ENCODE assay signal across 8 mouse cellular contexts in genomic region chr7:116030597-116031387, GRCm38 (mm10). TPM values are rescaled to one million over a fixed set of nuclear protein-coding genes. Genes with fewer than 3 reads are reported as not detected.
A peak's percentile ranks its signal among the peaks of the same experiment; 100 is the strongest.
DNase-seq lines count a peak whose midpoint lies in the region; ATAC-seq and TF ChIP-seq lines count a peak whose summit lies in the region.

No protein-coding gene starts in this region.

- peak; percentile 44 to 53 for DNase-seq in right cerebral cortex, postnatal 10 days (ENCODE audit: low spot score in 2 of 2)
- no peak for DNase-seq in right cerebral cortex, adult 18-20 months
- peak; percentile 81 to 82 for DNase-seq in heart, adult 9 months (ENCODE audit: low spot score in 2 of 2)
- DNase-seq in kidney, adult 2 months = peak; percentile 19
- DNase-seq in lung, postnatal 10 days = peak; percentile 40
- DNase-seq in testis, postnatal 10 days (ENCODE audit: low spot score) = peak; percentile 69

- ATAC-seq in embryonic facial prominence, embryonic 12.5 days (ENCODE audit: insufficient number of reproducible peaks, insufficient read depth, low FRiP score, low TSS enrichment) = 0 out of 2 replicates have a peak, but pooled peaks have one; percentile 1
- no peak for ATAC-seq in megakaryocyte-erythroid progenitor cell, adult 5-6 weeks (replicated peaks; ENCODE audit: low FRiP score, low TSS enrichment, poor library complexity, severe bottlenecking)

- peak overlapping the region; percentile 59 for H3K4me3 ChIP-seq in embryonic facial prominence, embryonic 12.5 days
- H3K4me3 ChIP-seq in kidney, adult 2 months (ENCODE audit: insufficient read depth, low read depth, low read length) = peak overlapping the region; percentile 65

- peaks cover 21% of the 10 kb centered on the region for H3K27me3 ChIP-seq in embryonic facial prominence, embryonic 12.5 days
- no peaks in the 10 kb centered on the region; the same call in 1 of the 2 replicates for H3K27me3 ChIP-seq in kidney, adult 2 months (replicated peaks; ENCODE audit: control insufficient read depth, insufficient read depth, low read length)

- H3K9ac ChIP-seq in embryonic facial prominence, embryonic 12.5 days = peak overlapping the region; percentile 90

- no peaks in the 10 kb centered on the region for H3K36me3 ChIP-seq in embryonic facial prominence, embryonic 12.5 days
- H3K36me3 ChIP-seq in kidney, adult 2 months (ENCODE audit: control insufficient read depth, insufficient read depth, low read length) = no peaks in the 10 kb centered on the region

- peak overlapping the region; percentile 84 for H3K27ac ChIP-seq in embryonic facial prominence, embryonic 12.5 days
- no peak overlapping the region for H3K27ac ChIP-seq in kidney, adult 2 months (ENCODE audit: insufficient read depth, low read depth, low read length)

- no peak for TF ChIP-seq CTCF in kidney, adult 2 months (conservative IDR thresholded peaks at IDR 0.05; ENCODE audit: insufficient read depth, insufficient read length, low read depth, low read length)

- peaks cover 16% of the 10 kb centered on the region for H3K4me1 ChIP-seq in embryonic facial prominence, embryonic 12.5 days
- H3K4me1 ChIP-seq in kidney, adult 2 months (ENCODE audit: control insufficient read depth, insufficient read depth, low read length) = no peaks in the 10 kb centered on the region

- H3K4me2 ChIP-seq in embryonic facial prominence, embryonic 12.5 days (replicated peaks) = peak overlapping the region; percentile 97

- H3K9me3 ChIP-seq in embryonic facial prominence, embryonic 12.5 days = no peaks in the 10 kb centered on the region

- TF ChIP-seq POLR2A in kidney, adult 2 months (IDR thresholded peaks at IDR 0.05; ENCODE audit: low read depth, low read length) = no peak

- WGBS in embryonic facial prominence, embryonic 12.5 days = 8% methylated on average over 26 of the region's 26 CpGs
- WGBS in kidney, adult 2 months = 55% methylated on average over 26 of the region's 26 CpGs

RNA-seq across cellular contexts. Expression of gene Sox6, which starts 7.8 kb away (rescaled TPM):
- polyA plus RNA-seq in embryonic facial prominence, embryonic 12.5 days (2016; fragmentation: Nextera tagmentation; extraction: Ambion mirVana) = 53.7 and 59.7 TPM in 2 replicates
- 33.0 and 37.1 TPM in 2 replicates for polyA plus RNA-seq in kidney, adult 2 months (2012; rRNA removed)
- total RNA-seq in megakaryocyte-erythroid progenitor cell, adult 5-6 weeks (2014; fragmentation: Nextera tagmentation) = 12.9 and 18.2 TPM in 2 replicates
- 5.8 and 10.2 TPM in 2 replicates for total RNA-seq in megakaryocyte-erythroid progenitor cell, adult 5-6 weeks (2017)

RNA-seq across cellular contexts. Expression of gene 1110004F10Rik, which starts 8.4 kb away (rescaled TPM):
- polyA plus RNA-seq in embryonic facial prominence, embryonic 12.5 days (2016; fragmentation: Nextera tagmentation; extraction: Ambion mirVana) = 295 and 301 TPM in 2 replicates
- polyA plus RNA-seq in kidney, adult 2 months (2012; rRNA removed) = 43.8 and 53.3 TPM in 2 replicates
- total RNA-seq in megakaryocyte-erythroid progenitor cell, adult 5-6 weeks (2014; fragmentation: Nextera tagmentation) = 135 and 136 TPM in 2 replicates
- total RNA-seq in megakaryocyte-erythroid progenitor cell, adult 5-6 weeks (2017) = 293 and 398 TPM in 2 replicates

RNA-seq across cellular contexts. Expression of gene Gm4353, which starts 53.6 kb away (rescaled TPM):
- polyA plus RNA-seq in embryonic facial prominence, embryonic 12.5 days (2016; fragmentation: Nextera tagmentation; extraction: Ambion mirVana) = 0.88 and 1.1 TPM in 2 replicates
- polyA plus RNA-seq in kidney, adult 2 months (2012; rRNA removed) = 0.86 and 1.2 TPM in 2 replicates
- total RNA-seq in megakaryocyte-erythroid progenitor cell, adult 5-6 weeks (2014; fragmentation: Nextera tagmentation) = 2.1 TPM in 1 of 2 replicates, not detected in the other
- total RNA-seq in megakaryocyte-erythroid progenitor cell, adult 5-6 weeks (2017) = 1.3 and 4.0 TPM in 2 replicates
